Mouse (Mus musculus): ENCODE data around the gene Prkaca. TPM values are rescaled to one million over a fixed set of nuclear protein-coding genes. Genes with fewer than 3 reads are reported as not detected.

Prkaca gene
- total and polyA plus RNA-seq, 3 experiments = 14.0 to 27.3 (median 18.5) TPM

- dilution Hi-C loops (cut with MboI; ENCODE audit: extremely low pct_ligation_motif_present, extremely low pct_unique_long_range_greater_than_20kb, low sequenced_read_pairs) = no loop called here
- Histone ChIP-seq H3K36me3 (replicated peaks in 1 of 2; ENCODE audit: control insufficient read depth in 1 of 2, insufficient read depth in 1 of 2, low read length in 1 of 2) (peaks cover 36 to 75% of the 10 kb centered on the region in 2 experiments), H3K27ac (ENCODE audit: insufficient read depth, low read depth) (no peak overlapping the region), H3K79me2 (replicated peaks; ENCODE audit: control insufficient read depth, extremely low read depth, insufficient read depth, poor library complexity, severe bottlenecking) (no peaks in the 10 kb centered on the region), H3K4me1 (ENCODE audit: control insufficient read depth in 1 of 2, insufficient read depth in 2 of 2) (no peaks in the 10 kb centered on the region), H3K27me3 (replicated peaks) (no peaks in the 10 kb centered on the region), H3K4me3 (replicated peaks in 1 of 3; ENCODE audit: low read depth in 2 of 3, low read length in 2 of 3, poor library complexity in 1 of 3) (no peak overlapping the region), H3K9me3 (replicated peaks; ENCODE audit: low read length) (no peaks in the 10 kb centered on the region), H3K9ac (ENCODE audit: insufficient read depth, low read depth) (no peak overlapping the region), H3K4me2 (ENCODE audit: insufficient read depth, low read depth, poor library complexity, severe bottlenecking) (no peak overlapping the region)
- in situ Hi-C loops (cut with MboI; ENCODE audit: low pct_ligation_motif_present, low pct_unique_long_range_greater_than_20kb, low sequenced_read_pairs) = no loop called here
- TF ChIP-seq USF2 (conservative IDR thresholded peaks at IDR 0.05; ENCODE audit: low read depth, low read length) = no peak
- TF ChIP-seq IRF4 (IDR thresholded peaks at IDR 0.05; ENCODE audit: low read depth, low read length) = no peak
- TF ChIP-seq UBTF (IDR thresholded peaks at IDR 0.05; ENCODE audit: low read depth, low read length) = no peak
- TF ChIP-seq ZMIZ1 (IDR thresholded peaks at IDR 0.05; ENCODE audit: low read depth, low read length) = no peak
- TF ChIP-seq CHD1 (IDR thresholded peaks at IDR 0.05; ENCODE audit: low read depth, low read length) = no peak
- no peak for TF ChIP-seq SMC3 (IDR thresholded peaks at IDR 0.05; ENCODE audit: low read depth, low read length)
- TF ChIP-seq MXI1 (IDR thresholded peaks at IDR 0.05; ENCODE audit: low read depth, low read length) = no peak
- TF ChIP-seq NRF1 (IDR thresholded peaks at IDR 0.05; ENCODE audit: low read depth, low read length) = no peak
- no peak for TF ChIP-seq ELF1 (IDR thresholded peaks at IDR 0.05; ENCODE audit: low read depth, low read length)
- TF ChIP-seq RAD21 (IDR thresholded peaks at IDR 0.05; ENCODE audit: low read depth, low read length) = no peak
- no peak for TF ChIP-seq CHD2 (IDR thresholded peaks at IDR 0.05; ENCODE audit: low read length)
- TF ChIP-seq JUN (IDR thresholded peaks at IDR 0.05; ENCODE audit: insufficient read depth, low read depth, low read length) = no peak
- no peak for DNase-seq (ENCODE audit: extremely low read depth)
Observed at GRCm38 (mm10) chr8:83938330-83938729, 34.5 kb upstream of the Prkaca start.

- DNase-seq (ENCODE audit: extremely low read depth) = no peak
- Histone ChIP-seq H3K4me2 (ENCODE audit: insufficient read depth, low read depth, poor library complexity, severe bottlenecking) (no peak overlapping the region), H3K36me3 (replicated peaks in 1 of 2; ENCODE audit: control insufficient read depth in 1 of 2, insufficient read depth in 1 of 2, low read length in 1 of 2) (peaks cover 10 to 47% of the 10 kb centered on the region in 2 experiments), H3K27me3 (replicated peaks) (no peaks in the 10 kb centered on the region), H3K4me3 (replicated peaks in 1 of 3; ENCODE audit: low read depth in 2 of 3, low read length in 2 of 3, poor library complexity in 1 of 3) (no peak overlapping the region), H3K79me2 (replicated peaks; ENCODE audit: control insufficient read depth, extremely low read depth, insufficient read depth, poor library complexity, severe bottlenecking) (no peaks in the 10 kb centered on the region), H3K27ac (ENCODE audit: insufficient read depth, low read depth) (no peak overlapping the region), H3K4me1 (ENCODE audit: control insufficient read depth in 1 of 2, insufficient read depth in 2 of 2) (peaks cover 0 to 5% of the 10 kb centered on the region in 2 experiments; a peak in 1 of 4 replicates), H3K9me3 (replicated peaks; ENCODE audit: low read length) (no peaks in the 10 kb centered on the region), H3K9ac (ENCODE audit: insufficient read depth, low read depth) (no peak overlapping the region)
- TF ChIP-seq CTCF (conservative IDR thresholded peaks at IDR 0.05 in 1 of 2, IDR thresholded peaks at IDR 0.05 in 1 of 2; ENCODE audit: low read depth in 2 of 2, low read length in 2 of 2) (no peak), SIN3A (IDR thresholded peaks at IDR 0.05; ENCODE audit: low read length) (no peak), MEF2A (IDR thresholded peaks at IDR 0.05; ENCODE audit: borderline replicate concordance, low read depth, low read length) (no peak), JUND (conservative IDR thresholded peaks at IDR 0.05; ENCODE audit: low read depth, low read length) (no peak), KAT2A (IDR thresholded peaks at IDR 0.05; ENCODE audit: insufficient replicate concordance, low read length) (no peak), EP300 (IDR thresholded peaks at IDR 0.05; ENCODE audit: low read length) (no peak), CHD2 (IDR thresholded peaks at IDR 0.05; ENCODE audit: low read length) (no peak), MXI1 (IDR thresholded peaks at IDR 0.05; ENCODE audit: low read depth, low read length) (no peak), NELFE (IDR thresholded peaks at IDR 0.05; ENCODE audit: low read depth, low read length) (no peak), MAFK (IDR thresholded peaks at IDR 0.05; ENCODE audit: insufficient replicate concordance, low read length) (no peak), POLR2AphosphoS2 (IDR thresholded peaks at IDR 0.05; ENCODE audit: low read depth, low read length) (no peak), PAX5 (IDR thresholded peaks at IDR 0.05; ENCODE audit: low read length) (no peak)
- in situ Hi-C loops (cut with MboI; ENCODE audit: low pct_ligation_motif_present, low pct_unique_long_range_greater_than_20kb, low sequenced_read_pairs) = no loop called here
- dilution Hi-C loops (cut with MboI; ENCODE audit: extremely low pct_ligation_motif_present, extremely low pct_unique_long_range_greater_than_20kb, low sequenced_read_pairs) = no loop called here
Observed at GRCm38 (mm10) chr8:83941066-83941677, 31.6 kb upstream of the Prkaca start.
